Mouse (Mus musculus) adrenal gland, adult 18-20 months (tissue): ENCODE measurements around the gene Gm21905. TPM values are rescaled to one million over a fixed set of nuclear protein-coding genes. Genes with fewer than 3 reads are reported as not detected.

Experiments
- total RNA-seq, 2 experiments: library from RNA; stranded (reverse); gene quantifications; 1 replicate in 1 of 2; 2 replicates in 1 of 2; pipeline ENCODE4 v1.2.3; 2021

The Gm21905 gene
- total RNA-seq, 2 experiments from 2014 or later: not detected

Other genes starting within 250 kb of the Gm21905 start
- gene Atp8a1, start 99.0 kb downstream of the Gm21905 start, total RNA-seq: 10 to 100 TPM; 16.6 to 36.1 TPM
- gene Gm5108, start 4.8 kb downstream of the Gm21905 start, total RNA-seq: not detected
- not detected for gene Grxcr1, start 85.4 kb upstream of the Gm21905 start, total RNA-seq